Mouse (Mus musculus): Measurements from ENCODE around the gene Parp12.

The Parp12 gene

DNA sequence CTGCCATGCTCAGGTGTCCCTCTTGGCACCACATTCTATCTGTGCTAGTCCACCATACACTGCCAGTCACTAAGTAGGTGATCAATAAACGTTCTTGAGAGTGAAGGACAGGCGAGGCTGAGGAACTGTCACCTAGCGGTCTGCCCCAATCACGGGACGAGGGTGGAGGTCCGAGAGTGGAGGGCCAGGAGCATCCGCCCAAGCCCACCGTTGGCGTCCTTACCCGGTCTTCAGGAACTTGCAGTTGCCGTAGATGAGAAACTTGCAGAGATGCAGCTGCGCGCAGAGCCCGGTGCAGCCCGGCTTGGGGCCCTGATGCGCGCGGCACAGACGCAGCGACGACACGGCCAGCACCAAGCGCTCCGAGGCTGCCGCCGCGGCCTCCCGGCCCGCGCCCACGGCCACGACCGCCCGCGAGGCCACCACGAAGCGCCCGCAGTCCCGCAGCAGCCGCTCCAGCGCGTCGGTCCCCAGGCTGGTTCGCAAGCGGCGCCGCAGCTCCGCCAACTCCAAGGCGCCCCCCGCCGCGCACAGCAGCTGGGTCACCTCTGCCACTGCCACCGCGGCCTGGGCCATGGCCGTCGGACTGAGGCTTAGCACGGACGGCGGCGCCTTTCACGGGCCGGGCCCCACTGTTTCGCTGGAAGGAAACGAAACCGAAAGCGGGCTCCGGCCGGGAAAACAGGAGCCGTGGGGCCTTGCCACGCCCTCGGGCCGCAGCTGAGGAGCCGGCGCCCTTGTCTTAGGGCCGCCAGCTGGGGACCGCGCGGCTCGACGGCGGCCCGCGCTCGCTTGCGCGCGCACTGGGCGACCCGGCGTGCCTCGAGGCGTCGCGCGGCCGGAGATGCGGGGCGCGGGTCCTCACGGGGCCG lies at the start of gene Parp12:
Parp12 (minus strand) TSS at position 766 of the 872 bp plus-strand sequence.
- no peak for DNase-seq (ENCODE audit: extremely low read depth, low read depth, low spot score)

DNA sequence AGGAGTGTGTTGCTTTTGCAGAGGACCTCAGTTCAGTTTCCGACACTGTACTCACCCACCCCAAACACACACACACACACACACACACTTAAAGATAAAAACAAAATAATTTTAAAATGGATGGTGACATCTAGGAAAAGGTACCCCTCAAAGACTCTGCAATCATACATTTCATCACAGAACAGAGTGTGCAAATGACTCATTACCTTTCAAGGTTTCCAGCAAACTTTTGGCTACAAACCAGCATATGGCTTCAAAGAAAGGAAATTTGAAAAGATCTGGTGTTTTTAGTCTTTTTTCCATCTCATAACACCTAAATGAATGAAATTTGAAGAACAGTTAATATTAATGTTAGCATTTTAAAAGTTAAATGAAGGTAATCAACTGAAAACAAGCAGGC lies 46.7 kb upstream of the Parp12 start:
- DNase-seq (ENCODE audit: extremely low read depth, low read depth, low spot score), result no peak

DNA sequence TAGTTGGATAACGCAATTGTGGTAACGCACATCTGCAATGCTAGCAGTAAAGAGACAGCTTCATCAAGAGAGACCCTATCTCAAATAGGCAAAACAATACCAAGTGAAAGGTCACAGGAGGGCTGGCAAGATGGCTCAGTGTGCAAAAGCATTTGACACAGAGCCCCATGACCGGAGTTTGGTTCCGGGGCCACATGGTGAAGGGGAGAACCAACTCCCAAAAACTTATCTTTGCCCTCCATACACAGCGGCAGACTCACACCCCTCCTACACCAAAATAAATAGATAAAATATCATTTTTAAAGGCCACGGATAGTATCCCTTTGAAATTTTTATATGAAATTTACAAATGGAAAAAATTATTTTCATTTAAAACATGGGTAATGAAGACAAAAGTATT lies 43.8 kb upstream of the Parp12 start:
- DNase-seq (ENCODE audit: extremely low read depth, low read depth, low spot score), result no peak

DNA sequence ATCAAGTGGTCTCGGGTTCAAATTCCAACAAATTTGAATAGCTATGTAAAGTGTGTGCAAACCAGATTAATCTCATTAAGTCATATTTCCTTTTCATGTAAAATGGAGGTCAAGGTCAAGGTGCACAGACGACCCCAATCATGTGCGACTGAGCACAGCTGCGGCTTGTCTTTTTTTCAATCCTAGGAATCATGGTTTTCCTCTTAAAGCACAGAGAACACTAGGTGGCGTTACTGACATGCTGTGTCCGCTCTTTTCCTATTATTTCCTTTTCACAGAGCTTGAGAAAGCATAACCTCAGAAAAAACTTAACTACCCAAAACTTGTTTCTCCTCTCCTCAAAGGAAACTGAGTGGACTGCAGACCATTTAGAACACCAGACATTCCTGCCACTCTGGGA lies 27.9 kb upstream of the Parp12 start:
- no peak for DNase-seq (ENCODE audit: extremely low read depth, low read depth, low spot score)

DNA sequence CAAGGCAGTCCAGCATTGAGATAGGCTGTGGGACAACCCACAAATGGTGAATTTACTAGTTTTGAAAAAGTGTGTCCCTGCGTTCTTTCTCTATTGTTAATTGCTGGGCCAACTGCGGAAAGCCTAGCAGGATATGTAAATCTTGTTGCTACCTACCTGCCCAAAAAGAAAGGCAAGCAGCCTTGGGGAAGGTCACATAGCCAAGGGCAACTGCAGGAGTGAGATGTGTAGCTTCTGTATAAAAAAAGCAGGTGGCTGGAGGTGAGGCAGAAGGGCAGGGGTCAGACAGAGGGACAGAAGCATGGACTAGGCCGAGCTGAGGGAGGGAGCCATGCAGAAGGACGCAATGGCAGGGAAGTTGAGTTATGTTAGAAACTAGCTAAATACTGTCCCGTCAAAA lies 14.4 kb upstream of the Parp12 start:
- no peak for DNase-seq (ENCODE audit: extremely low read depth, low read depth, low spot score)

DNA sequence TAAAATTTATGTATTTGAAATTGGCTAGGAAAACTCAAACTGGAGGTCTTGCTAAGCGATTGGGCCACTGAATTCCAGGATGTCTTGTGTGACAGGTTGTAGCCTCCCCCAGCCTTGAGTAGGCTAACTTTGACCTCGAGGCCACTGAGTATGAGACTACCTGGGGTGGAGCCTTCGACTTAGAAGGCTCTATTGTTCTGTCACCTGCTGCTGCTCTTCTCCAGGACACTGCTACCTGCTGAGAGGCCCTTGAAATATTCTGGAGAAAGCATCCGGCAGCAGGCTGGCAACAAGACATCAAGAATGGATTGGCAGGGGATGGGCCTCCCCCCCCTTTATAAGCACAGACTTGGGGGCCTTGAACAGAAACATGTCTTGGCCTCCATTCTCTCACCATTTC lies 13.3 kb upstream of the Parp12 start:
- DNase-seq (ENCODE audit: extremely low read depth, low read depth, low spot score), result no peak

DNA sequence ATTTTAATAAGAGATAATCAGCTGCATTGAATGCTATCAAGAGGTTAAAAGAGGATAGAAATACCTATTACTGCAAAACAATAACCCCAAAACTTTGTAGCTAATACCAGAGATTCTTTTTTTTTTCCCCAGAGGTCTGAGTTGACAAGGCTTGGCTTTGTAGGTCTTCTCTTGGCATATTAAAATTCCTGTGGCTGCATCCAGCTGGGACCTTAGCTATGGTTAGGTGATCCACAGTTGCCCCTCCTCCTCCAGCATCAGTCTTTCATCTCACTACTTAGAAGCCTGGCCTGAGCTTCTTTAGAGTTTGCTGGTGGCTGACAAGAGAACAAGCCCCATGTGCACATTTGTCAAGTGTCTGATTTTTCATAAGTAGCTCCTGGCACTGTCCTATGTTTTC lies 6.6 kb upstream of the Parp12 start:
- no peak for DNase-seq (ENCODE audit: extremely low read depth, low read depth, low spot score)

DNA sequence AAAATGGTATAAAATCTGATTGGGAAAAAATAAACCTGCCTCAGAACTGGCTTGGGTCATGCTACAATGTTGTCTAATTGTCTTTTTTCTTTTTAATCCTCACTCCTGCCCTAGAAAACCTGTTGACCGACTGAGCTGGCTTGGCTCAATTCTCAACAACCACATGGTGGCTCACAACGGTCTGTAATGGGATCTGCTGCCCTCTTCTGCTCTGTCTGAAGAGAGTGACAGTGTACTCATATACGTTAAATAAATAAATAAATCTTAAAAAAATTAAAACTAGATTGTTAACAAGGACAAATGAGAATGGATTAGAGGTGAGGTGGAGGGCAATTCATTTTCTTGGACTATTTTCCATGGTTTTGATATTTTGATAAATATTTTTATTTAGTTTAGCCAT lies 2.5 kb upstream of the Parp12 start:
- DNase-seq (ENCODE audit: extremely low read depth, low read depth, low spot score), result no peak

DNA sequence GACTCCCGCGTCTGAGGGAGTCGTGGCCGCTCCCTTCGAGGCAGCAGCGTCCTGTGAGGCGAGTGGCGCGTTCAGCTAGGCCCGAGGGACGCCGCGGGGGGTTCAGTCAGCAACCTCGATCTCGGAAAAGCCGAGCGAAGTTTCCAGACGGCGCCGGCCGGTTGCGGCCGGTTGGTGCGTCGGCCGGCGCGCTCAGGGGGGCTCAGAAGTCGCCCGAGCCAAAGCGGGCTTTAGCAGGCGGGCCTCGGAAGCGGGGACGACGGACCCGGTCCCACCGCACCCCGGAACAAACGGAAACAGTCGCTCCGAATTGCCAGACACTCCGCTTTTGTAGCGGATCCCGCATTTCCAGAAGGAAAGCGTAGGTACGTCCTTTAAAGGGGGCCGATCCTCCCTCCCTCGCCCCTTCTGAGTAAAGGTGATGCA lies 320 bp upstream of the Parp12 start:
- no peak for DNase-seq (ENCODE audit: extremely low read depth, low read depth, low spot score)

DNA sequence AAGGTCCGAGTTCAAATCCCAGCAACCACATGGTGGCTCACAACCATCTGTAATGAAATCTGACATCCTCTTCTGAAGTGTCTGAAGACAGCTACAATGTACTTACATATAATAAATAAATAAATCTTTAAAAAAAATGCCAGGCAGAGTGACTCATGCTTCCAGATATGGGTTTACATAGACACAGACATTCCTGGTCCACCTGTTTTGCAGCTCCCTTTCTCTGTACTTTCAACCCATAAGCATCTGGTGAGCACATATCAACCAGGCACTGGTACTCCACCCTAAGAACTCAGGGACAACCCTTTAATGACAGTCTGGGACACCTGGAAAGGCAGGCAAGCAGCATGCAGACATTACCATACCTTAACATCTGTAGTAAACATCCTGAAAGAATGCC lies 2.7 kb downstream of the Parp12 start:
- no peak for DNase-seq (ENCODE audit: extremely low read depth, low read depth, low spot score)

DNA sequence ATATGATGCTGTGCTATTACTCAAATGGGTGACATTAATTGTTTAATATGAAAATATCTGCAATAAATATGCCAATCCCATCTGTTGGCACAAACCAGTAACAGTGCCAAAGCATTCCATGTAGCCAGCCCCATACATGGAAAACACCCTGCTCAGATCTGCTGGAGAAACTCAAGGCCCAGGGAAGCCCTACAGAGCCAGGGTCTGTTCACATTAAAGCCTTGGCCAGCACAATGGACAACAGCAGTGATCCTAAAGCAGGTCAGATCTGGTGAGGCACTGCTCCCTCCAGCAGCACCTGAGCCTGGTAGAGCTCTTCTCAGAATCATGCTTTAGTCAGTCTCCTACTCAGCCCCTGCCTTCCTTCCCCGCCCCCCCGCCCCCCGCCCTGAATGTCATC lies 5.0 kb downstream of the Parp12 start:
- no peak for DNase-seq (ENCODE audit: extremely low read depth, low read depth, low spot score)

DNA sequence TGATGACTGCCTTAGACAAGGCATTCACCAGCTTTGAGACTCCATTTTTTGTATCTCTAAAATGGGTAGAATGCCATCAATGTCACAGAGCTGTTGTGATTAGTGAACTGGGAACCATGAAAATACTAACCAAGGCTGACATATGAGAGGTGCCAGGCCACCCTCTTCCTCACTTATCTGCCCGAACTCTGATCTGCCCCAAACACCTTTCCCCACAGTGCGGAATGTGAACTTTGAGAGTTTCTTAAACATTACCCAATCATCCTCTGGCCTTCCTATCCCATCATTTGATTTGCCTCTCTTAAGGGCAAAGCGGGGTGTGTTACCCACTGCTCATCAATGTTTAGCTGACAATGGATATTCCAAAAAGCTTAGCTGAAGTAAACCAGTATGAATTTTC lies 5.4 kb downstream of the Parp12 start:
- no peak for DNase-seq (ENCODE audit: extremely low read depth, low read depth, low spot score)

DNA sequence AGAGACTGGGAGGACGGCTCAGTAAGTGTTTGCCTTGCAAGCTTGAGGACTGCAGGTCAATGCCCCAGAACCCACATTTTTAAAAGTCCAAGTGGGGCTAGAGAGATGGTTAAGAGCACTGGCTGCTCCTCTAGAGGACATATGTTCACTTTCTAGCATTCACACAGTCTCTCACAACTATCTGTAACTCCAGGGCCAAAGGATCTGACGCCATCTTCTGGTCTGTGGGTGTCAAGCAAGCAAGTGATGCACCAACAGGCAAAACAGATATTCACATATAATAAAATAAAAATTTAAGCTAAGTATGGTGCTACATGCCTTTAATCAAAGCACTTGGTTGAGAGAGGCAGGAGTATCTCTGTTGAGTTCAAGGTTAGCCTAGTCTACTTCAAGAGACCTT lies 11.3 kb downstream of the Parp12 start:
- DNase-seq (ENCODE audit: extremely low read depth, low read depth, low spot score), result no peak

DNA sequence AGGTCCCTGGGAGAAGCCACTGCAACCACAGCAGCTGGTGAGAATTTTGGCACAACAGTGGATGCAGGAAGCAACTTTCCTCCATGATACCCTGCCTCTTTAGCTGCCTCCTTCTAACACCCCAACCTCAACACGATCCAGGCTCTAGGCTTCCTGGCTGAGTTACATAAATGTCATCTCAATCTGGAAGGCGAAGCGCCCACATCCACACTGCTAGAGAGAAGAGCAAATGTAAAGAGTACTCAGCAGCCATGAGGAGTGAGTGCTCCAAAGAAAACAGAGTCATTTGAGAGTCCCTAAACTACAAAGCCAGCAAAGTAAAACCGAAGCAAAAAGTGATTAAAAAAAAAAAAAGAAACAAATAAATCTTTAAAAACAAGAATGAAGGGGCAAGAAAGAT lies 13.5 kb downstream of the Parp12 start:
- no peak for DNase-seq (ENCODE audit: extremely low read depth, low read depth, low spot score)

DNA sequence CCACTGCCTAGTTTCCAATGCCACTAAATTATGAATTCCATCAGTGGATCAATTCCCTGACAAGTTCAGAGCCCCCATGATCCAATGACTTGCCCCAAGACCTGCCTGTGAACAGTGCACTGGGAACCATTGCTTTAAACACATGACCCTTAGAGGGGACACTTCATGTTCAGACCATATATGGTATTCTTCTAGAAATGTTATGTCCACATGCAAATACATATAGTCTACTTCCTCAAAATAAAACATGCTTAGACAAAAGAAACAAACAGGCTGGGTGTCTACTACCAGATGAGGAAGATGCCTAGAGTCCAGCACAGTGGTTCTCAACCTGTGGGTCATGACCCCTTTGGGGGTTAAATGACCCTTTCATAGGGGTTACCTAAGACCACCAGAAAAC lies 41.7 kb downstream of the Parp12 start:
- DNase-seq (ENCODE audit: extremely low read depth, low read depth, low spot score), result no peak

DNA sequence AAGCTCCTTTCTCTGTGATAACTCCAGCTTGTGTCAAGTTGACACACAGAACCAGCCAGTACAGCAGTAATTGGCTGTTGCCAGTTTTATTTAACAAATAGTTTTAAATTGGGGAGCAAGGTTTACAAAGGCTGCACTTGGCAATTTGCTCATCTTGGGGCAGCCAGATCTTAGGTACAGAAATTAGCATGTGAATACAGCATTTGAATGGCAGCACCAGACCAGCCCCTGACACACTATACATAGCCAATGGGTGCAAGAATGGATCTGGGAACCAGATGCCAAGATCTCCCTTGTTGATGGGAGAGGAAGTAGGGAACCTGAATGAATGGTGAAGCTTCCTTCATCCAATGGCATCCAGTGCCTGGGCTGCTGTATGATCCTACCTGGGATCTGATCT lies 44.0 kb downstream of the Parp12 start:
- no peak for DNase-seq (ENCODE audit: extremely low read depth, low read depth, low spot score)

DNA sequence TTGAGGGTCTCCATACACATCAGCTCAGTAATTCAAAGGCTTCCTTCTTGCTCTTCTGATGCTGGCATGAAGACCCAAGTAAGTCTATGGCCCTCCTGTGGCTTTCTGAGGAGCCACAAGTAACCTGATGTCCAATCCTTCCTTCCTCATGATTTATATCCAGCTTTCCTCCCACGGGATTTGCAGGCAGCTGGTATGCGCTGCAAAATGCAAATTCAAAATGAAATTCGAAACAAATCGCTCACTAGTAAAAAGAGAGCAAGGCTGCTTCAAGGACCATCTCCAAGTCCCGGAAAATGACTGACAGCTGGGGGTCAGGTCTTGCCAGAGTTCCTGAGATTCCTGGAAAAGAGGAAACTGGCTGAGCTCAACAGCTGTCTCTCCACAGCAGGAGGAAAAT lies 45.5 kb downstream of the Parp12 start:
- no peak for DNase-seq (ENCODE audit: extremely low read depth, low read depth, low spot score)

DNA sequence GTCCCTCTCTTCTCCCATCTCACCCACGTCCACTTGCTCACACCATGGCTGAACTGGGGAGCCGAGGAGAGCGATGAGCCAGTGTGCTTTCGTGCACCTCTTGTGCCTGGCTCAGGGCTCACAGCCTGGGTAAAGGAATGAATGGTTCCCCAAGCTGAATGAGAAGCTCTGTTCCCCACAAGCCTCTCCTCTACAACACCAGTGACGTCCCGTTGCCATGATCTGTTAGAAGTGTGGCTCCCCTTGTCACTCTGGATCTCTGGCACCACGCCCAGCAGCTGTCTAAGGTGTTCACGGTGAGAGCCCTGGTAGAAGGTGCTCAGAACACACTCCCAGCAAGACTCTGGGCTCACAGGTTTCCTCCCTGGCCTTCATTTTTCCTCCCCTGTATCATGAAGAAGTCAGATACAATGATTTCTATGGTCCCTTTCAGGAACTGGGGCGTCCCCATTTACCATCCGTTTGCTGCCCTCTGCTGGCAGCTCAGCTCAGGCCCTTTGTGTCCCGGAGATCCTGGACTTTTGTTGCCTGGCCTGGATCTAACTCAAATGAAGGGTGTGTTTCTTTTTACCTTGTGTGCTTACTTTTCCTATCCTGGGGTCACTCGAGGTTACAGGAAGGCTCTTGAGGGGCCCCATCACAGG lies 51.1 kb downstream of the Parp12 start:
- DNase-seq (ENCODE audit: extremely low read depth, low read depth, low spot score), result no peak

DNA sequence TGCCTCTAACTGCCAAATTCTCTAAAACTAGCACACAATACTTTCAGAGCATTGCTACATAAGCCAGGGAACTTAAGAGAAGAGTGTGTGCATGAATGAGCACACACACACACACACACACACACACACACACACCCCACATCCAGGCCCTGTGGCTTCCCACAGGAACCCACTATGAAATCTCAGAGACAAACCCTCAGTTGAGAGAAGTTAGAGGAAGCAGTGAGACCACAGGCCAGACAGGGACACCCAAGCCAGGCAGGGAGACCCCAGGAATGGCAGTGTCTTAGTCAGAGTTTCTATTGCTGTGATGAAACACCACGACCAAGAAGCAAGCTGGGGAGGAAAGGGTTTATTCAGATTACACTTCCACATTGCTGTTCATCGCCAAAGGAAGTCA lies 54.6 kb downstream of the Parp12 start:
- no peak for DNase-seq (ENCODE audit: extremely low read depth, low read depth, low spot score)

DNA sequence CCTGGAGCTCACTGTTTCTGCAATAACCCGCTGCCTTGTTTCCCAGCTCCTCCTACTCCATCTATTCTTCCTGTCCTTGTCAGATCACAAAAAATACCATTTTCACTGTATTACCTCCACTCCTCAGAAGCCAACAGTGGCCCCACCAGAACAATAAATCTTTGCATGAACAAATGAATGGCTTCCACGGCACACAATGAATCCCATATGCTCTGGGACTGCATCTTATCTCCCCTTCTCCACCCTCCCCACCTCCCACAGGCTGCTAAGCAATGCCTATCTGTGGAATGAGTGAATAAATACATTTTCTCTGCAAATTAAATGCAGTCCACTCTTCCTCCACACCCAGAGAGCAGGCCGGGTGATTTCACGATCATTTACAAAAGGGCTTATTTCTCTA lies 57.0 kb downstream of the Parp12 start:
- DNase-seq (ENCODE audit: extremely low read depth, low read depth, low spot score), result no peak

DNA sequence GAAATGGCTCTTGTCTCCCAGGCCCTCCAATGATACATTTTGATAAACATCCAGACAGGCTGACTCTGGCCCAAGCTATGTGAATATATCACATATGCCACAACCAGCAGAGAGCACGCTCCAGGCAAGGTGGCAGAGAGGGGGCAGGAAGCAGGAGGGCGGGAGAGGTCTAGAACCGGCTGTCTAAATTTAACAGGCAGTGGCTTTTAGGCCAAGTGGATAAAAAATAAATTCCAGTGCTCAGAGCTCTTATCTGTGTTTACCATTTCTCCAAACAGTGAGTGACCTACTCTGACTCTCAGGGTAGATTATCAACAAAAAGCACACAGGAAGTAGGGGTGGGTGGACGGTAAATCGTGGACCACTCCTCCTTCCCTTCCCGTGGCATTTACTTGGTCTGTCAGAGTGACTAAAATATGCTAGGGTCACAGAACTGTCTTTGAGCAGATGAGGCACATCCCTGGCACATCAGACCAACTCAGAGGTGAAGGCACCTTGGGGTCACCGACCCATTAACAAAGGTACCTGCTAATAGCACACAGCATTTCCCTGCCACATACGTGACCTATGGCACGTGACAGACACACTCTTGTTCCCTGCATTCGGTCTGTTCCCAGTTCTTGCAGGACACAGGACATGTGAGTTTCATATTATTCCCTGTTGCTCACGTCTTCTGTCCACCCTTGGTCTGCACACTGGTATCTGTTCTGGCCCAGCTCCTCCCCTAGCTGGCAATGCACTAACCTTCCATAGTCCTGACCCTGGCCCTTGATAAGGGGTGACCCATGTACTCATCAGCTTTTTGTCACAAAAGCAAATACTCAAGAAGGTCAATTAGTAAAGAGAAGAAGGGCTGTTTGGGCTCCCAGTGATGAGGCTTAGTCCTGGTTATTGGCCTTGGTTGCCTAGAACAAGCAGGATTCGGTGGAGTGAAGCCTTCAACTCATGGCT lies 58.3 kb downstream of the Parp12 start:
- no peak for DNase-seq (ENCODE audit: extremely low read depth, low read depth, low spot score)

DNA sequence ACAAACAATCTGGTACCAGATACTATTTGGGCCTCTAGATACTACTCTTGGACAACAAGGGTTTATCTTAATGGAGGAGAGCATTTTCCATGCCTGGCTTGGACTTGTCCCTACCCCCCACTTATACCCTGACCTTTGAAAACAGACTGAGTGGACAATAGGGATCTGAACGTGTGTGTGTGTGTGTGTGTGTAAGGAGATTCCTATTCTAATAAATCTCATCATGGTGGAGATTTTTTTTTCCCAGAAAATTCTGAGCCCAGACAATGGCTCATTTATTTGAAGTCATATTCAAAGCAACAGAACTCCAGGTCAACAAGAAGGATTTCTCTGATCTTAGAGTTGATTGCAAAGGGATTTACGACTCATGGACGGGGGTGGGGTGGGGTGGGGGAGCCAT lies 59.2 kb downstream of the Parp12 start:
- DNase-seq (ENCODE audit: extremely low read depth, low read depth, low spot score), result no peak
